Mouse (Mus musculus): ENCODE data around the gene Adamts13. TPM values are rescaled to one million over a fixed set of nuclear protein-coding genes. Genes with fewer than 3 reads are reported as not detected.
A peak's percentile ranks its signal among the peaks of the same experiment; 100 is the strongest.

Gene Adamts13
- total RNA-seq (2014; rRNA removed; ENCODE audit: low replicate concordance) (not detected in 2 replicates), polyA plus RNA-seq (2015; fragmentation: Nextera tagmentation; extraction: Ambion mirVana) (not detected in 2 replicates)

GRCm38 (mm10) chr2:26973116-26973515 lies at the start of gene Adamts13:
TSS of gene Adamts13 (plus strand) at chr2:26973416.
- no peak for TF ChIP-seq CTCF (IDR thresholded peaks at IDR 0.05; ENCODE audit: low read depth)
- TF ChIP-seq EP300 (IDR thresholded peaks at IDR 0.05; ENCODE audit: low read depth), result no peak
- H3K9me3 ChIP-seq (replicated peaks; ENCODE audit: control insufficient read depth, low read length), result no peaks in the 10 kb centered on the region
- no peak for ATAC-seq (ENCODE audit: insufficient read depth, low read depth)
- H3K36me3 ChIP-seq (replicated peaks; ENCODE audit: control insufficient read depth, insufficient read depth, low read length), result no peaks in the 10 kb centered on the region
- no peak within 1 kb of the TSS for H3K4me2 ChIP-seq (ENCODE audit: low read depth, low read length)
- no peaks in the 10 kb centered on the region for H3K4me1 ChIP-seq (ENCODE audit: control insufficient read depth, insufficient read depth)
- no peak within 1 kb of the TSS for H3K9ac ChIP-seq (replicated peaks; ENCODE audit: low read depth, low read length)
- H3K4me3 ChIP-seq (ENCODE audit: low read depth, low read length), result no peak within 1 kb of the TSS
- no peak for DNase-seq (ENCODE audit: low spot score)
- WGBS, result 56% methylated on average over 3 of the region's 3 CpGs
- H3K27me3 ChIP-seq (ENCODE audit: control insufficient read depth, insufficient read depth, low read length), result no peaks in the 10 kb centered on the region
- H3K27ac ChIP-seq (ENCODE audit: low read depth), result no peak within 1 kb of the TSS

DNA sequence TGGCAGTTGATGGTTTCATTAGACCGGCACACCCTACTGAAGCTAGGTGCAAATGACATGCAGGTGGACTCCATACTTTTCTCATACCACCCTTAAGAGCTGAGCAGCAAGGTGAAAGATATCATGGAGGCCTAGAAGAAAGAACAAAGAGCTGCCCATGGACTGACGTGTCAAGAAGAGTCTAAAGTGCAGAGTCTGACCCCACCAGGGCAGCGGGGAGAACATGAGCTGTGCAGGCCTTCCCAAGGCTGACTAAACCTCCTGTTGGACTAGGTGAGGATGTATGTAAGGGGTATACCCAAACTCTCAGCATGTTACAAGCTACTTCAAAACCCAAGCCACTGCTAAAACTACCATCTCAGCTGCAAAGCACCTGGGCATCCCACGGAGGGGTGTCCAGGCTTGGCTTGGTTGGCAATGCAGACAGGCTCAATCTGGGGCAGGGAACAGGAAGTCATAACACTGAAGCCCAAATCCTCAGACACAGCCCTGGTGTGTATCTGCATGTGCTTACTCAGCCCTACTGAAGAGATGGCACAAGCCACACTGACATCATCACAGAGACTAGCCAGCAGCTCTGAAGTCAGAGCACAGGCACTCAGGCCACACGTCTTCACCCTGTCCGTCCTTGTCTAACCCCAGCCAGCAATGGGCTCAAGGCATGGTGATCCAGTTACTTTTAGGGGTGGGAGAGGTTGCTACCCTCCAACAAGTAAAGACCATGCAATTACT lies 45.3 kb upstream of the Adamts13 start:
- Histone ChIP-seq H3K36me3 (replicated peaks; ENCODE audit: control insufficient read depth, insufficient read depth, low read length) (peaks cover 55% of the 10 kb centered on the region), H3K4me2 (ENCODE audit: low read depth, low read length) (no peak overlapping the region), H3K27ac (ENCODE audit: low read depth) (no peak overlapping the region), H3K4me1 (ENCODE audit: control insufficient read depth, insufficient read depth) (peaks cover 21% of the 10 kb centered on the region), H3K9ac (replicated peaks; ENCODE audit: low read depth, low read length) (no peak overlapping the region), H3K4me3 (ENCODE audit: low read depth, low read length) (no peak overlapping the region), H3K9me3 (replicated peaks; ENCODE audit: control insufficient read depth, low read length) (no peaks in the 10 kb centered on the region), H3K27me3 (ENCODE audit: control insufficient read depth, insufficient read depth, low read length) (no peaks in the 10 kb centered on the region)
- no peak for TF ChIP-seq EP300 (IDR thresholded peaks at IDR 0.05; ENCODE audit: low read depth)
- no peak for TF ChIP-seq CTCF (IDR thresholded peaks at IDR 0.05; ENCODE audit: low read depth)
- 74% methylated on average over 6 of the region's 6 CpGs for WGBS
- ATAC-seq (ENCODE audit: insufficient read depth, low read depth), result no peak
- DNase-seq (ENCODE audit: low spot score), result no peak

DNA sequence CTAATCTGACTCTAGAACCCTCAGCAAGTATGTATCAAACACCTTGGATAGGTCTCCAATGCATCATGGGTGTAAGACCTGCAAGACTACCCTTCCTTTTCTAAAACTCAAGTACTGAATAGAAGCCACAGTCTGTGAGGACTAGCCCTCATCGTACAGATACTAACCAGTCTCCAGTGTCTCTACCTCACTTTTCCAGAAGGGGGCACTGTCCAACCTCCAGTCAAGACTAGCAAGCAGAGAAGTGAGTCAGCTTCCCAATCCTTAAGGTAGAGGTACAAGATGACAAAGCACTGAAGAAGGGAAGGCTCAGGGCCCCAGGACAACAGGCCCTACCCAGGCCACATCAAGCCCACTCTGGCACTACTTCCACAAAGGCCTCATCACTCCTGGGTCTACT lies 42.8 kb upstream of the Adamts13 start:
- no peak overlapping the region for H3K4me2 ChIP-seq (ENCODE audit: low read depth, low read length)
- no peak for ATAC-seq (ENCODE audit: insufficient read depth, low read depth)
- DNase-seq (ENCODE audit: low spot score), result peak; percentile 66
- no peak overlapping the region for H3K4me3 ChIP-seq (ENCODE audit: low read depth, low read length)
- H3K9me3 ChIP-seq (replicated peaks; ENCODE audit: control insufficient read depth, low read length), result no peaks in the 10 kb centered on the region
- H3K27ac ChIP-seq (ENCODE audit: low read depth), result no peak overlapping the region
- peaks cover 25% of the 10 kb centered on the region for H3K4me1 ChIP-seq (ENCODE audit: control insufficient read depth, insufficient read depth)
- no peaks in the 10 kb centered on the region for H3K27me3 ChIP-seq (ENCODE audit: control insufficient read depth, insufficient read depth, low read length)
- no peak overlapping the region for H3K9ac ChIP-seq (replicated peaks; ENCODE audit: low read depth, low read length)
- H3K36me3 ChIP-seq (replicated peaks; ENCODE audit: control insufficient read depth, insufficient read depth, low read length), result peaks cover 31% of the 10 kb centered on the region
- 25% methylated on average over 1 of the region's 1 CpGs for WGBS
- TF ChIP-seq CTCF (IDR thresholded peaks at IDR 0.05; ENCODE audit: low read depth) (peak; percentile 65), EP300 (IDR thresholded peaks at IDR 0.05; ENCODE audit: low read depth) (no peak)

- H3K36me3 ChIP-seq (replicated peaks; ENCODE audit: control insufficient read depth, insufficient read depth, low read length), result peaks cover 9% of the 10 kb centered on the region
- WGBS, result under 1% methylated on average over 46 of the region's 49 CpGs
- peak overlapping the region; percentile 98 for H3K9ac ChIP-seq (replicated peaks; ENCODE audit: low read depth, low read length)
- H3K27me3 ChIP-seq (ENCODE audit: control insufficient read depth, insufficient read depth, low read length), result no peaks in the 10 kb centered on the region
- no peak for DNase-seq (ENCODE audit: low spot score)
- peaks cover 25% of the 10 kb centered on the region for H3K4me1 ChIP-seq (ENCODE audit: control insufficient read depth, insufficient read depth)
- peak overlapping the region; percentile 94 for H3K27ac ChIP-seq (ENCODE audit: low read depth)
- peak overlapping the region; percentile 79 for H3K4me2 ChIP-seq (ENCODE audit: low read depth, low read length)
- H3K4me3 ChIP-seq (ENCODE audit: low read depth, low read length), result peak overlapping the region; percentile 90
- H3K9me3 ChIP-seq (replicated peaks; ENCODE audit: control insufficient read depth, low read length), result no peaks in the 10 kb centered on the region
- no peak for ATAC-seq (ENCODE audit: insufficient read depth, low read depth)
- no peak for TF ChIP-seq EP300 (IDR thresholded peaks at IDR 0.05; ENCODE audit: low read depth)
- TF ChIP-seq CTCF (IDR thresholded peaks at IDR 0.05; ENCODE audit: low read depth), result no peak
Measured at GRCm38 (mm10) chr2:26932473-26933303, 40.5 kb upstream of the Adamts13 start.

DNA sequence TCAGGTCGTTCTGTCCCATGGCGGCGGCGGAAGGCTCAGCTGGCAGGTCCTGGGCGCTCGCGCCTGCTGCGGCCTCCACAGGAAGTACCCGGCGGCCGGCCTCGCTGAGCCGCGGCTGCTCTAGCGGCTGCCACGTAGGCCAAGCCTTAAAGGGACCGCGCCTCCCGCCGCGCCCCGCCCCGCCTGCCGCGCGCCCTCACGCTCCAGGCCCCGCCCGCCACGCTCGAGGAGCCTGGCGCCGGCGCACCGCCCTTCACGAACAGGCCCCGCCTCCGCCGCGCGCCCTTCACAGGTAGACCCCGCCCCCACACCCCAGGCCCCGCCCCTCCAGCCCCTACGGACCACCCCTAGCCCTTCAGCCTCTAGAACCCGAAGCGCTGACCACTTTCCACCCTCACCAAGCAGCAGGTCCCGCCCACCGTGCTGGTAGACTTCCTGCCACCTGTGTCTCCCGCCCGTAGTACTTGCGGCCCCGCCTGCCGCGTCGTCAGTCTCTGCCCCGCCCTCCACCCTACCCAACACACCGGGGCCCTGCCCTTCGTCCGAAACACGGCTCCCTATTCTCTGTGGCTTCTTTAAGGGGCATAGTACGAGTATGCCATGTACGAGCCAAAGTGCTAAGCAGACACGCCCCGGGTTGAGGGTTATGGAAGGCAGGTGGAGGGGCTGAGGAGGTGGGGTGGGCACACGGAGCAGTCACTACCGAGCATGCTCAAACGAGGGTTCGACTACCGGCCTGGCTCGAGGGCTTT lies 39.7 kb upstream of the Adamts13 start, which contains the start of the genes Surf4 and Stkld1:
Gene Surf4, minus strand, starts transcription at position 625 of the 752 bp plus-strand sequence.
Gene Stkld1, plus strand, starts transcription at position 744 of the 752 bp plus-strand sequence.
- peak within 1 kb of the TSS; percentile 79 for H3K4me2 ChIP-seq (ENCODE audit: low read depth, low read length)
- WGBS, result 2% methylated on average over 31 of the region's 70 CpGs
- peak within 1 kb of the TSS; percentile 94 for H3K27ac ChIP-seq (ENCODE audit: low read depth)

More for the DNA sequence above, 39.7 kb upstream of the Adamts13 start, which contains the start of the genes Surf4 and Stkld1:
- Histone ChIP-seq H3K36me3 (replicated peaks; ENCODE audit: control insufficient read depth, insufficient read depth, low read length) (peaks cover 3% of the 10 kb centered on the region; the same call in 1 of the 2 replicates), H3K4me1 (ENCODE audit: control insufficient read depth, insufficient read depth) (peaks cover 25% of the 10 kb centered on the region), H3K4me3 (ENCODE audit: low read depth, low read length) (peak within 1 kb of the TSS; percentile 90), H3K9ac (replicated peaks; ENCODE audit: low read depth, low read length) (peak within 1 kb of the TSS; percentile 98), H3K27me3 (ENCODE audit: control insufficient read depth, insufficient read depth, low read length) (no peaks in the 10 kb centered on the region), H3K9me3 (replicated peaks; ENCODE audit: control insufficient read depth, low read length) (no peaks in the 10 kb centered on the region)
- DNase-seq (ENCODE audit: low spot score) (peak; percentile 95), ATAC-seq (ENCODE audit: insufficient read depth, low read depth) (peak; percentile 97)
- TF ChIP-seq EP300 (IDR thresholded peaks at IDR 0.05; ENCODE audit: low read depth), result no peak
- TF ChIP-seq CTCF (IDR thresholded peaks at IDR 0.05; ENCODE audit: low read depth), result no peak

Data from heart, postnatal 0 days (tissue).